Mouse (Mus musculus): Measurements from ENCODE around the gene Gbp6.
"Not testable (repeated sequence)": the region's sequence is repeated elsewhere in the genome, so short reads cannot be mapped to it uniquely, and the experiment has no call there.

The Gbp6 gene

GRCm38 (mm10) chr5:105293226-105294165 lies at the start of gene Gbp6, which contains the start of gene Gm43302:
TSS of gene Gbp6 (minus strand) at chr5:105293698.
TSS of gene Gm43302 (minus strand) at chr5:105293695.
- DNase-seq (ENCODE audit: extremely low read depth, low read depth), result not testable (repeated sequence)

GRCm38 (mm10) chr5:105341281-105341680 lies 47.8 kb upstream of the Gbp6 start:
- no peak for DNase-seq (ENCODE audit: extremely low read depth, low read depth)

GRCm38 (mm10) chr5:105322543-105322942 lies 29.0 kb upstream of the Gbp6 start:
- DNase-seq (ENCODE audit: extremely low read depth, low read depth), result no peak

- DNase-seq (ENCODE audit: extremely low read depth, low read depth), result no peak
Observed at GRCm38 (mm10) chr5:105310941-105311340, 17.4 kb upstream of the Gbp6 start.

GRCm38 (mm10) chr5:105309148-105309547 lies 15.7 kb upstream of the Gbp6 start:
- DNase-seq (ENCODE audit: extremely low read depth, low read depth), result not testable (repeated sequence)

GRCm38 (mm10) chr5:105306946-105307345 lies 13.4 kb upstream of the Gbp6 start:
- DNase-seq (ENCODE audit: extremely low read depth, low read depth), result not testable (repeated sequence)

GRCm38 (mm10) chr5:105306159-105306581 lies 12.7 kb upstream of the Gbp6 start:
- DNase-seq (ENCODE audit: extremely low read depth, low read depth), result no peak

- not testable (repeated sequence) for DNase-seq (ENCODE audit: extremely low read depth, low read depth)
Observed at GRCm38 (mm10) chr5:105305671-105306070, 12.2 kb upstream of the Gbp6 start.

- no peak for DNase-seq (ENCODE audit: extremely low read depth, low read depth)
Observed at GRCm38 (mm10) chr5:105301963-105302362, 8.5 kb upstream of the Gbp6 start.

- DNase-seq (ENCODE audit: extremely low read depth, low read depth), result no peak
Observed at GRCm38 (mm10) chr5:105301531-105301930, 8.0 kb upstream of the Gbp6 start.

- DNase-seq (ENCODE audit: extremely low read depth, low read depth), result no peak
Observed at GRCm38 (mm10) chr5:105295746-105296145, 2.2 kb upstream of the Gbp6 start.

- no peak for DNase-seq (ENCODE audit: extremely low read depth, low read depth)
Observed at GRCm38 (mm10) chr5:105292492-105292891, 1.0 kb downstream of the Gbp6 start.

GRCm38 (mm10) chr5:105290921-105291320 lies 2.6 kb downstream of the Gbp6 start:
- DNase-seq (ENCODE audit: extremely low read depth, low read depth), result not testable (repeated sequence)

GRCm38 (mm10) chr5:105260673-105261072 lies 32.8 kb downstream of the Gbp6 start:
- DNase-seq (ENCODE audit: extremely low read depth, low read depth), result not testable (repeated sequence)

GRCm38 (mm10) chr5:105252491-105252890 lies 41.0 kb downstream of the Gbp6 start:
- no peak for DNase-seq (ENCODE audit: extremely low read depth, low read depth)

- DNase-seq (ENCODE audit: extremely low read depth, low read depth), result not testable (repeated sequence)
Observed at GRCm38 (mm10) chr5:105244741-105245140, 48.8 kb downstream of the Gbp6 start.

GRCm38 (mm10) chr5:105240982-105241381 lies 52.5 kb downstream of the Gbp6 start:
- DNase-seq (ENCODE audit: extremely low read depth, low read depth), result not testable (repeated sequence)

GRCm38 (mm10) chr5:105239483-105240047 lies 53.9 kb downstream of the Gbp6 start, which contains the start of gene Gbp10:
TSS of gene Gbp10 (minus strand) at chr5:105239533.
- DNase-seq (ENCODE audit: extremely low read depth, low read depth), result not testable (repeated sequence)

- not testable (repeated sequence) for DNase-seq (ENCODE audit: extremely low read depth, low read depth)
Observed at GRCm38 (mm10) chr5:105238402-105238801, 55.1 kb downstream of the Gbp6 start.

- DNase-seq (ENCODE audit: extremely low read depth, low read depth), result not testable (repeated sequence)
Observed at GRCm38 (mm10) chr5:105236040-105236439, 57.5 kb downstream of the Gbp6 start.
